Mouse (Mus musculus) heart, postnatal 0 days (tissue): ENCODE data around the gene Alox5ap.

Experiments
- CTCF ChIP-seq: IDR thresholded peaks from 2 replicates; pipeline ENCODE4 v1.5.1; 2016; ENCODE audit warnings: antibody characterized with exemption, control low read depth, low read depth
- EP300 ChIP-seq: IDR thresholded peaks from 2 replicates; pipeline ENCODE4 v1.6.1; 2016; ENCODE audit warnings: antibody characterized with exemption, low read depth

GRCm38 (mm10) chr5:149217524-149218357 is 46.8 kb upstream of the Alox5ap start:
- TF ChIP-seq CTCF (no peak), EP300 (no peak)
